35 mouse cellular contexts compared by ENCODE assay signal in the genomic region with DNA sequence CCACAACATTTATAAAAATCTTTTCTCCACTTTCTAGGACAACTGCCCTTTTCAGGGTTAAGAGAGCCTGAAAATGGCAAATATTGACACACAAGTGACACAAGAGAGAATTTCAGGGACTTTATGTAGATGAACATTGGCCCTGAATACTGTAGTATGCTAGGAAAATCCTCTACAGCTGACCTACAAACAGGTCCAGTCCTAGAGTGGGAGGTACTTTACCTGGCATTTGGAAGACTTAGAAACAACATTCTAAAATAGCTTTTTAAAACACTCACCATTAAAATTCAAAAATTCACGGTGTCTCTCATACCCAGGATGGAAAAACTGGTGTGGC.
"Had no signal": no experiment of that assay in that cellular context is flagged by ENCODE, and none has a peak within 500 bp of the region (broad histone marks: within the 10 kb centered on the region; RNA-seq: fewer than 3 reads in every experiment).

No protein-coding gene starts in this region.

- H3K27ac ChIP-seq: heart, adult 2 months; heart, embryonic 10.5 days; heart, embryonic 13.5 days; heart, embryonic 15.5 days; hindbrain, embryonic 10.5 days; hindbrain, embryonic 12.5 days; hindbrain, embryonic 13.5 days; hindbrain, embryonic 14.5 days; hindbrain, embryonic 15.5 days; hindbrain, postnatal 0 days; intestine, embryonic 15.5 days; kidney, embryonic 15.5 days; kidney, postnatal 0 days; layer of hippocampus, adult 2 months had no signal

- H3K4me1 ChIP-seq: hindbrain, embryonic 12.5 days; hindbrain, embryonic 15.5 days; intestine, embryonic 15.5 days; kidney, embryonic 15.5 days had no signal

- ATAC-seq: hindbrain, embryonic 16.5 days; hindbrain, postnatal 0 days; inflammation-experienced regulatory T-cells, adult 6 months; intestine, embryonic 15.5 days; intestine, embryonic 16.5 days; intestine, postnatal 0 days had no signal

- DNase-seq: heart, adult 2 months; heart, postnatal 10 days; heart, postnatal 14 days; heart, postnatal 36 days; heart, postnatal 4 days; kidney, adult 11 months; kidney, adult 18-20 months; kidney, adult 2 months; kidney, adult 8-10 months; kidney, adult 9 months; kidney, postnatal 10 days; kidney, postnatal 14 days; kidney, postnatal 25 days; kidney, postnatal 36 days; kidney, postnatal 4 days; layer of hippocampus, adult 9-11 months had no signal

- H3K27me3 ChIP-seq: heart, embryonic 12.5 days; heart, embryonic 13.5 days; heart, embryonic 15.5 days; hindbrain, embryonic 12.5 days; hindbrain, embryonic 13.5 days; hindbrain, embryonic 15.5 days; intestine, embryonic 15.5 days; kidney, embryonic 15.5 days had no signal

- H3K4me3 ChIP-seq: heart, adult 2 months; heart, embryonic 10.5 days; heart, embryonic 12.5 days; heart, embryonic 13.5 days; heart, embryonic 15.5 days; hindbrain, embryonic 10.5 days; hindbrain, embryonic 12.5 days; hindbrain, embryonic 13.5 days; hindbrain, embryonic 15.5 days; intestine, embryonic 15.5 days; kidney, embryonic 15.5 days; layer of hippocampus, adult 2 months had no signal

- H3K9me3 ChIP-seq: heart, embryonic 10.5 days; heart, embryonic 13.5 days; heart, embryonic 15.5 days; hindbrain, embryonic 10.5 days; hindbrain, embryonic 12.5 days; hindbrain, embryonic 13.5 days; hindbrain, embryonic 15.5 days; intestine, embryonic 15.5 days; kidney, embryonic 15.5 days had no signal

- H3K9ac ChIP-seq: heart, embryonic 12.5 days; heart, embryonic 13.5 days; heart, embryonic 15.5 days; hindbrain, embryonic 12.5 days; hindbrain, embryonic 13.5 days; hindbrain, embryonic 14.5 days; hindbrain, embryonic 15.5 days; intestine, embryonic 15.5 days; kidney, embryonic 15.5 days had no signal

- H3K36me3 ChIP-seq: intestine, embryonic 15.5 days had no signal

- H3K4me2 ChIP-seq: heart, embryonic 11.5 days; heart, embryonic 12.5 days; heart, embryonic 13.5 days; heart, embryonic 15.5 days; hindbrain, embryonic 12.5 days; hindbrain, embryonic 13.5 days; hindbrain, embryonic 14.5 days; hindbrain, embryonic 15.5 days; intestine, embryonic 15.5 days; kidney, embryonic 15.5 days had no signal
